Mouse (Mus musculus): ENCODE measurements around the gene Gltp.

DNA sequence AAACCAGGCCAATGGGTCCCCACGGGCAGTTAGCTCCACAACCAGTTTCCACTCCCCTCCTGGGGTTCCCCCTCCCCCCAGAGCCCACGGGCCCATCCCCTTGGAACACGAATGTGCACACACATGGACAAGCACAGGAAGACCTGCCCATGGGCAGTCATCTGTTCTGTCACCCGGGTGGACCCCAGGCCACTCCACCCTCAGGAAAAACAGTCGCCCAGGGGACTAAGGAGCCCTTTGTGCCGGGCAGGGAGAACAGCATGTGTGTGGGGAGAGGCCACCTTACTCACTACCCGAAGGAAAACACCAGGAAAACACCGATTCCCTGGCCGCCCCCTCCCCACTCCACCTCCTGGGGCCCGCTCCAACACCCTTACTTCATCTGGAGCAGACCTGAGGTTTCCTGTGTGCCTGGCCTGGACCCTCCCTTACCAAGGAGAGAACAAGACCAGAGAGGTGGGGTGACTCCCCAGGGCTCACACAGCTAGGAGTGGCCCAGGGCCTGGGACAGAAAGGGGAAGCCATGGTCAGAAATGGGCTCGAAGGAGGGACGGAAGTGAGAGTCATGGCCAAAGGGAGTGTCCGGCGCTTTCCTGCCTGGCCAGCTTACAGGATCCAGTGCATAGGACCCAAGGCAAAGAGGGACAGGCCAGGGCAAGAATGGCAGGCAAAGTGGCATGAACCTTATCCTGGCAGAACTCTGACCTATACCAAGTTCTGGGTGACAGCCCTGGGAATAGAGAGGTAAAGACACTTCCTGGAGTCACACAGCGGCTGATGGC is 36.9 kb downstream of the Gltp start:
- no peak for TF ChIP-seq POLR2A (IDR thresholded peaks at IDR 0.05; ENCODE audit: low read depth, low read length)
- no peak for TF ChIP-seq CTCF (IDR thresholded peaks at IDR 0.05; ENCODE audit: extremely low read depth, insufficient read length, insufficient replicate concordance, low read depth, low read length)
